Comparison of ENCODE assay signal across 30 mouse cellular contexts in genomic region chr1:190452115-190452842, GRCm38 (mm10).
DNase-seq lines count a peak whose midpoint lies in the region; ATAC-seq and TF ChIP-seq lines count a peak whose summit lies in the region.
"Had no signal": no experiment of that assay in that cellular context is flagged by ENCODE, and none has a peak within 500 bp of the region (broad histone marks: within the 10 kb centered on the region; RNA-seq: fewer than 3 reads in every experiment).

No protein-coding gene starts in this region.

- H3K4me3 ChIP-seq in midbrain, embryonic 12.5 days = no peak overlapping the region
- H3K4me3 ChIP-seq in midbrain, postnatal 0 days (ENCODE audit: low read depth, low read length) = no peak overlapping the region
- H3K4me3 ChIP-seq: forebrain, embryonic 10.5 days; heart, embryonic 10.5 days; heart, embryonic 15.5 days; hindbrain, embryonic 13.5 days; neural tube, embryonic 13.5 days had no signal

- no peaks in the 10 kb centered on the region for H3K9me3 ChIP-seq in midbrain, embryonic 12.5 days
- H3K9me3 ChIP-seq in midbrain, postnatal 0 days (ENCODE audit: low read length) = no peaks in the 10 kb centered on the region
- H3K9me3 ChIP-seq: forebrain, embryonic 10.5 days; heart, embryonic 10.5 days; heart, embryonic 15.5 days; hindbrain, embryonic 13.5 days; neural tube, embryonic 13.5 days had no signal

- peaks cover 56% of the 10 kb centered on the region for H3K27me3 ChIP-seq in midbrain, embryonic 12.5 days
- no peaks in the 10 kb centered on the region for H3K27me3 ChIP-seq in midbrain, postnatal 0 days (ENCODE audit: insufficient read depth, low read length)

- peaks cover 15% of the 10 kb centered on the region for H3K4me1 ChIP-seq in midbrain, embryonic 12.5 days
- H3K4me1 ChIP-seq in midbrain, postnatal 0 days (ENCODE audit: insufficient read depth, low read length) = no peaks in the 10 kb centered on the region
- H3K4me1 ChIP-seq: heart, embryonic 10.5 days; heart, embryonic 15.5 days had no signal

- DNase-seq in embryo, embryonic 9.5 days (ENCODE audit: extremely low spot score) = peak; percentile 10
- no peak for DNase-seq in embryo, embryonic 10.5 days (ENCODE audit: low spot score)
- no peak for DNase-seq in midbrain, postnatal 0 days (ENCODE audit: low spot score)
- peak; percentile 65 for DNase-seq in gonadal fat pad, adult 2 months (ENCODE audit: low read depth)
- DNase-seq in spleen, adult 18-20 months = no peak
- DNase-seq: adrenal gland, postnatal 10 days; cerebellum, adult 11 months; cerebellum, adult 9-10 months; cerebellum, postnatal 36 days; forebrain, postnatal 0 days; kidney, postnatal 14 days; layer of hippocampus, adult 9-11 months; liver; lung, adult 2 months; lung, postnatal 10 days; right cerebral cortex, adult 18-20 months; thymus, adult 18-20 months; thymus, postnatal 25 days had no signal

- WGBS in midbrain, embryonic 12.5 days = 38% methylated on average over 11 of the region's 11 CpGs
- 40% methylated on average over 11 of the region's 11 CpGs for WGBS in midbrain, postnatal 0 days

- no peak overlapping the region for H3K9ac ChIP-seq in midbrain, embryonic 12.5 days (replicated peaks)
- no peak overlapping the region for H3K9ac ChIP-seq in midbrain, postnatal 0 days (replicated peaks; ENCODE audit: low read length, poor library complexity, severe bottlenecking)
- H3K9ac ChIP-seq: forebrain, postnatal 0 days; heart, embryonic 15.5 days; hindbrain, embryonic 13.5 days; liver, embryonic 14.5 days; neural tube, embryonic 13.5 days had no signal

- TF ChIP-seq CTCF in midbrain, postnatal 0 days (IDR thresholded peaks at IDR 0.05) = no peak

- H3K4me2 ChIP-seq in midbrain, embryonic 12.5 days (replicated peaks) = no peak overlapping the region
- no peak overlapping the region for H3K4me2 ChIP-seq in midbrain, postnatal 0 days (ENCODE audit: low read depth, low read length, poor library complexity, severe bottlenecking)
- H3K4me2 ChIP-seq: heart, embryonic 15.5 days; hindbrain, embryonic 13.5 days; neural tube, embryonic 13.5 days had no signal

- H3K27ac ChIP-seq in midbrain, embryonic 12.5 days (replicated peaks) = no peak overlapping the region
- H3K27ac ChIP-seq in midbrain, postnatal 0 days (ENCODE audit: low read depth, low read length) = no peak overlapping the region
- H3K27ac ChIP-seq: forebrain, embryonic 10.5 days; heart, embryonic 10.5 days; heart, embryonic 15.5 days; hindbrain, embryonic 13.5 days; liver, embryonic 14.5 days; neural tube, embryonic 13.5 days; stomach, postnatal 0 days had no signal

- ATAC-seq in midbrain, embryonic 12.5 days (ENCODE audit: low FRiP score, low read depth) = peak; percentile 75
- no peak for ATAC-seq in midbrain, postnatal 0 days (ENCODE audit: low FRiP score)
- no peak for ATAC-seq in megakaryocyte-erythroid progenitor cell, adult 5-6 weeks (replicated peaks; ENCODE audit: low FRiP score, low TSS enrichment, poor library complexity, severe bottlenecking)
- ATAC-seq: forebrain, postnatal 0 days; intestine, postnatal 0 days; Patski had no signal

- H3K36me3 ChIP-seq in midbrain, embryonic 12.5 days = no peaks in the 10 kb centered on the region
- no peaks in the 10 kb centered on the region for H3K36me3 ChIP-seq in midbrain, postnatal 0 days (ENCODE audit: insufficient read depth, low read length)
- H3K36me3 ChIP-seq: forebrain, embryonic 10.5 days; G1E; heart, embryonic 10.5 days; heart, embryonic 15.5 days; hindbrain, embryonic 13.5 days; neural tube, embryonic 13.5 days had no signal

Comparison
In these comparisons a context has a peak if more than half of its experiments do, and no peak if none do; other contexts are left out.
1. DNase-seq: peak in embryo, embryonic 9.5 days (single experiment) and gonadal fat pad, adult 2 months (single experiment); none in embryo, embryonic 10.5 days (single experiment), midbrain, postnatal 0 days (single experiment) and spleen, adult 18-20 months (0 of 2).